Mouse (Mus musculus) A20 (cell line): Measurements from ENCODE around the gene Map10.

ENCODE experiments used
- DNase-seq: peaks from one replicate; pipeline ENCODE4 v3.0.0-alpha.2; 2011; ENCODE audit warnings: low read depth, low spot score

The Map10 gene

DNA sequence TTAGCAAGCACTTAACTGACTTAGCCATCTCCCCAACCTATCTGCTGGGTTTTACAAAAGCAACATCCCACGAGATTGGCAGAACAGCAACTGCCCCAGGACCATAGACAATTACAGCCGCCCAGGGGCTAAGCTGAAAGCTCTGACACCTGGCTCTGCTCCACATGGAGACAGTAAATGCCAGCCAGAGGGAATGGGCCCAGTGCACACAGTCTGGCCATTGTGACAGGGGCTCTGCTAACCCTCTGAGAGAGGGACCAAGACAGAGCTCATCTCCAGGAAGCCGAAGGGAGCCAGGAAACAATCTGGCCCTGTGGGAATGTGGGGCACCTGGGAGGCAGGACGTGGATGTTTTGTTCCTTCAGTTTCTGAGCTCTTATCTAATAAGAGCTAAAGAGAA lies 46.6 kb downstream of the Map10 start:
- DNase-seq = no peak

GRCm38 (mm10) chr8:125716613-125717012 lies 47.0 kb downstream of the Map10 start:
- no peak for DNase-seq

DNA sequence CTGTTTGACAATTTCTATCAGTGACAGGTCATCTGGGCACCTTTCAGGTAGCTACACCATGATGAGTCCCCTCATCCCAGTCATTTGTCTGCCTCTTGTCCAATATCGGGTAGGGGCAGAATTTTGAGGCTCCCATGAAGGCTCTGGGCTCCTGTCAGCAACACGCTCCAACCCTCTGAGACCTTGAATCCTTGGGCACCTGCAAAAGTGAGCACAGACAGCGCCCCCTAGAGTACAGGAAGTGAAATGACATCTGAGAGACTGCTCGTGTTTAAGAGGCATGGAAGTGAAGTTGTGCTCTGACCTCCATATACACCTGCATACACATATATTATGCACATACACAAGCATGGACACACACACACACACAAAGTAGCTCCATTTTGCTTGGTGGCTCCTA lies 49.3 kb downstream of the Map10 start:
- peak; percentile 53 for DNase-seq

GRCm38 (mm10) chr8:125722675-125723074 lies 53.1 kb downstream of the Map10 start:
- DNase-seq = no peak
